Mouse (Mus musculus): ENCODE measurements around the gene Ctnnbip1.

Ctnnbip1 gene

GRCm38 (mm10) chr4:149523961-149524360 lies 5.9 kb downstream of the Ctnnbip1 start:
- DNase-seq = no peak

- DNase-seq = no peak
Observed at GRCm38 (mm10) chr4:149525170-149525569, 7.1 kb downstream of the Ctnnbip1 start.

- DNase-seq = no peak
Observed at GRCm38 (mm10) chr4:149525811-149526210, 7.8 kb downstream of the Ctnnbip1 start.

- DNase-seq = no peak
Observed at GRCm38 (mm10) chr4:149526330-149526729, 8.3 kb downstream of the Ctnnbip1 start.

GRCm38 (mm10) chr4:149527621-149528354 lies 9.8 kb downstream of the Ctnnbip1 start:
- no peak for DNase-seq

GRCm38 (mm10) chr4:149529691-149530090 lies 11.7 kb downstream of the Ctnnbip1 start:
- no peak for DNase-seq

GRCm38 (mm10) chr4:149539441-149539840 lies 21.4 kb downstream of the Ctnnbip1 start:
- DNase-seq = no peak

- DNase-seq = no peak
Observed at GRCm38 (mm10) chr4:149541935-149542334, 23.9 kb downstream of the Ctnnbip1 start.

GRCm38 (mm10) chr4:149542431-149542830 lies 24.4 kb downstream of the Ctnnbip1 start:
- no peak for DNase-seq

GRCm38 (mm10) chr4:149542927-149543553 lies 25.0 kb downstream of the Ctnnbip1 start:
- DNase-seq = peak; percentile 93

GRCm38 (mm10) chr4:149544892-149545291 lies 26.9 kb downstream of the Ctnnbip1 start:
- peak; percentile 65 for DNase-seq

- DNase-seq = no peak
Observed at GRCm38 (mm10) chr4:149546797-149547444, 28.9 kb downstream of the Ctnnbip1 start.

- no peak for DNase-seq
Observed at GRCm38 (mm10) chr4:149547523-149547922, 29.5 kb downstream of the Ctnnbip1 start.

GRCm38 (mm10) chr4:149549221-149549925 lies 31.3 kb downstream of the Ctnnbip1 start:
- DNase-seq = peak; percentile 85

- DNase-seq = no peak
Observed at GRCm38 (mm10) chr4:149550866-149551265, 32.8 kb downstream of the Ctnnbip1 start.

- DNase-seq = no peak
Observed at GRCm38 (mm10) chr4:149551696-149552095, 33.7 kb downstream of the Ctnnbip1 start.

GRCm38 (mm10) chr4:149553834-149554233 lies 35.8 kb downstream of the Ctnnbip1 start:
- DNase-seq = no peak

GRCm38 (mm10) chr4:149556111-149556510 lies 38.1 kb downstream of the Ctnnbip1 start:
- DNase-seq = no peak

- DNase-seq = no peak
Observed at GRCm38 (mm10) chr4:149557905-149558304, 39.9 kb downstream of the Ctnnbip1 start.

GRCm38 (mm10) chr4:149558389-149558788 lies 40.4 kb downstream of the Ctnnbip1 start:
- DNase-seq = no peak

- DNase-seq = no peak
Observed at GRCm38 (mm10) chr4:149561392-149561791, 43.4 kb downstream of the Ctnnbip1 start.

GRCm38 (mm10) chr4:149561986-149562904 lies 44.2 kb downstream of the Ctnnbip1 start:
- DNase-seq = peak; percentile 56
